Mouse (Mus musculus) ES-Bruce4 (cell line): ENCODE measurements around the gene Clec2g.

Source experiments
- CTCF ChIP-seq: IDR thresholded peaks from one replicate; pipeline ENCODE4 v1.8.1; 2011; ENCODE audit warnings: low read depth, low read length
- POLR2A ChIP-seq: IDR thresholded peaks from one replicate; pipeline ENCODE4 v1.8.1; 2011; ENCODE audit warnings: low read length; ENCODE audit not compliant: insufficient read depth

- TF ChIP-seq POLR2A (no peak), CTCF (no peak)
Observed at GRCm38 (mm10) chr6:128992753-128993152, 58.6 kb downstream of the Clec2g start.
